Mouse (Mus musculus) thymus, adult 2 months (tissue): Measurements from ENCODE around the gene Vgll4. TPM values are rescaled to one million over a fixed set of nuclear protein-coding genes. Genes with fewer than 3 reads are reported as not detected.

Experiments
- DNase-seq: peaks from one replicate; pipeline ENCODE4 v3.0.0; 2021
- H3K27ac ChIP-seq: fragments of 200-500 bp; 2 replicates; pipeline ENCODE4 v1.5.1; 2012; ENCODE audit warnings: low read length, control low read depth; ENCODE audit not compliant: control insufficient read depth, insufficient read depth
- H3K27me3 ChIP-seq: fragments of 200-500 bp; 2 replicates; pipeline ENCODE4 v1.6.1; 2012; ENCODE audit warnings: mild to moderate bottlenecking, low read length, moderate library complexity, mixed read lengths; ENCODE audit not compliant: control insufficient read depth, insufficient read depth
- H3K36me3 ChIP-seq: fragments of 200-500 bp; 2 replicates; pipeline ENCODE4 v1.6.1; 2012; ENCODE audit warnings: mild to moderate bottlenecking, low read length, moderate library complexity; ENCODE audit not compliant: control insufficient read depth, insufficient read depth
- H3K4me1 ChIP-seq: fragments of 200-500 bp; replicated peaks from 2 replicates; pipeline ENCODE4 v1.6.1; 2012; ENCODE audit warnings: low read length; ENCODE audit not compliant: control insufficient read depth, insufficient read depth
- H3K4me3 ChIP-seq: fragments of 200-500 bp; 2 replicates; pipeline ENCODE4 v1.5.1; 2012; ENCODE audit warnings: mild to moderate bottlenecking, low read length, control low read depth, moderate library complexity; ENCODE audit not compliant: control insufficient read depth, insufficient read depth
- CTCF ChIP-seq: fragments of 200-500 bp; IDR thresholded peaks from 2 replicates; pipeline ENCODE4 v1.5.1; 2012; ENCODE audit warnings: mild to moderate bottlenecking, control low read depth, low read length, moderate library complexity, borderline replicate concordance; ENCODE audit not compliant: control insufficient read depth, poor library complexity, insufficient read depth; ENCODE audit errors: extremely low read depth
- POLR2A ChIP-seq: fragments of 200-500 bp; IDR thresholded peaks from 2 replicates; pipeline ENCODE4 v1.6.1; 2012; ENCODE audit warnings: mild to moderate bottlenecking, low read length, control low read depth, moderate library complexity; ENCODE audit not compliant: control insufficient read depth, poor library complexity, insufficient read depth; ENCODE audit errors: extremely low read depth
- WGBS: fragments of 180-500 bp; shearing (Covaris S2); methylation state at CpG from one replicate; pipeline ENCODE4 v1.1.7; 2018; 5-methylcytosine and 5-hydroxymethylcytosine counted together
- polyA plus RNA-seq: library from polyadenylated mRNA; depleted of rRNA; stranded (reverse); fragments of >200 nt; gene quantifications from 2 replicates; pipeline ENCODE4 v1.2.3, GENCODE M21; 2012

The Vgll4 gene
- polyA plus RNA-seq, 1 experiment = 107 TPM

DNA sequence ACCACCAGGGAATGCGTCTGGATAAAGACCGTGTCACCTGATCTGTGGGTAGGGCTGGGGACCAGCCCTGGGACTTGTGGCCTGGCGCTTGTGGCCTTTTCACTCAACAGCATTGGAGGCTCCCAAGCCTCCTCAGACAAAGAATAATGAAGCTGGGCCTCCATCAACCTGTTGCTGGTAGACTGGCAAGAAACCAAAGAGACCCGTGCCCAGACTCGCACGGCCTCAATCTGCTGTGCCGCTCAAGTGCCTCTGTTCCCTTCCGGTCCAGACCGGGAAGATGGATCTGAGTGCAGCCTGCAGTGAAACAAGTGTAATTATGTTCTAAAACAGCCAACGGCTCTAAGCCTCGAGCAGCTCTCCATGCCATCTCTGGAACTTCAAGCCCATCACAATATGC is 52.7 kb downstream of the Vgll4 start:
- Histone ChIP-seq H3K27ac (no peak overlapping the region), H3K36me3 (no peaks in the 10 kb centered on the region), H3K27me3 (no peaks in the 10 kb centered on the region), H3K4me3 (no peak overlapping the region), H3K4me1 (peaks cover 45% of the 10 kb centered on the region)
- WGBS = 63% methylated on average over 11 of the region's 11 CpGs
- DNase-seq = no peak
- TF ChIP-seq CTCF (no peak), POLR2A (no peak)

- no peak for TF ChIP-seq POLR2A
- TF ChIP-seq CTCF = no peak
- H3K36me3 ChIP-seq = no peaks in the 10 kb centered on the region
- no peaks in the 10 kb centered on the region for H3K27me3 ChIP-seq
- H3K4me3 ChIP-seq = no peak overlapping the region; the same call in 1 of the 2 replicates
- no peak for DNase-seq
- peaks cover 45% of the 10 kb centered on the region for H3K4me1 ChIP-seq
- 12% methylated on average over 5 of the region's 5 CpGs for WGBS
- H3K27ac ChIP-seq = no peak overlapping the region
Measured at GRCm38 (mm10) chr6:114916715-114916992, 53.1 kb downstream of the Vgll4 start.

GRCm38 (mm10) chr6:114915915-114916714 is 53.7 kb downstream of the Vgll4 start:
- Histone ChIP-seq H3K36me3 (no peaks in the 10 kb centered on the region), H3K27me3 (no peaks in the 10 kb centered on the region), H3K4me1 (peaks cover 45% of the 10 kb centered on the region), H3K4me3 (no peak overlapping the region; the same call in 1 of the 2 replicates), H3K27ac (no peak overlapping the region)
- whole genome bisulfite sequencing = 21% methylated on average over 19 of the region's 19 CpGs
- DNase-seq = no peak
- TF ChIP-seq CTCF (no peak), POLR2A (no peak)

- TF ChIP-seq POLR2A = no peak
- no peak for TF ChIP-seq CTCF
- no peak for DNase-seq
- Histone ChIP-seq H3K27ac (no peak overlapping the region), H3K36me3 (no peaks in the 10 kb centered on the region), H3K27me3 (no peaks in the 10 kb centered on the region), H3K4me3 (no peak overlapping the region), H3K4me1 (peaks cover 47% of the 10 kb centered on the region)
- WGBS = 90% methylated on average over 10 of the region's 10 CpGs
Measured at GRCm38 (mm10) chr6:114914041-114914716, 55.6 kb downstream of the Vgll4 start.

DNA sequence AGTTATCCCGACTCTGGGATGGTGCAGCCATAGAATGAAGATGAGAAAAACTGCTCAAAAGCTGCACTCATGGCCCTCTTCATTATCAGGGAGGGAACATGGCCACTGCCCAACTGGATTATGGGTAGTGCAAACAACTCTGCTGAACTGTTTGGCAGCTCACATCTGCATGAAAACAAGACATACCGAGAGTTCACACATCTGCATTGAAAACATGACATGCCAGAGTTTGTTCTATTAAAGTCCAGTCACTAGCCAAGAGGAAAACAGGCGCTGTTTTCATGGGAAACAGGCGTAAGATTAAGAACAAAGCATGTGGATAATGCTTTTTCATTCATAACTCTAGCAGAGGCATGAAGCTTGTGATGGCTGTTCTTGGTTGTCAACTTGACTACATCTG is 56.7 kb downstream of the Vgll4 start:
- peaks cover 37% of the 10 kb centered on the region for H3K4me1 ChIP-seq
- no peak for TF ChIP-seq CTCF
- H3K27me3 ChIP-seq = no peaks in the 10 kb centered on the region
- H3K27ac ChIP-seq = no peak overlapping the region
- WGBS = 82% methylated on average over 4 of the region's 4 CpGs
- no peaks in the 10 kb centered on the region for H3K36me3 ChIP-seq
- no peak for DNase-seq
- no peak overlapping the region for H3K4me3 ChIP-seq

DNA sequence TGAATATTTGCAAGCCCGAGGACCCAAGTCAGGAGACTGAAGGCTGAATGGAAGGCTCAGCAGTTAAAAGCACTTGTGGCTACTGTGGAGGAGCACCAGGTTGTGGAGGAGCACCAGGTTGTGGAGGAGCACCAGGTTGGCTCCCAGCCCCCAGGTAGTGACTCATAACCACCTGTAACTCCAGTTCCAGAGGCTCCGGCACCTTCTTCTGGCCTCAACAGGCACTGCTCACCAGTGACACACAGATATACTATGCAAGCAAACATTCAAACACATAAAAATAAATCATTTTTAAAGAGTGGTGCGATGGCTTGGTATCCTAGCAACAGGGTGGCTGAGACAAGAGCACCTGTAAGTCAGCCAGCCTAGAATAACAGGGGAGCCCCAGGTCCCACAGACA is 58.3 kb downstream of the Vgll4 start:
- TF ChIP-seq CTCF = no peak
- TF ChIP-seq POLR2A = no peak
- Histone ChIP-seq H3K4me1 (peaks cover 28% of the 10 kb centered on the region), H3K27me3 (no peaks in the 10 kb centered on the region), H3K4me3 (no peak overlapping the region), H3K36me3 (no peaks in the 10 kb centered on the region), H3K27ac (no peak overlapping the region)
- DNase-seq = no peak
- WGBS = 80% methylated on average over 3 of the region's 3 CpGs

GRCm38 (mm10) chr6:114909801-114910200 is 60.0 kb downstream of the Vgll4 start:
- Histone ChIP-seq H3K36me3 (no peaks in the 10 kb centered on the region), H3K27me3 (no peaks in the 10 kb centered on the region), H3K4me3 (no peak overlapping the region), H3K27ac (no peak overlapping the region), H3K4me1 (peaks cover 29% of the 10 kb centered on the region)
- no peak for DNase-seq
- 64% methylated on average over 7 of the region's 7 CpGs for WGBS
- TF ChIP-seq POLR2A (no peak), CTCF (no peak)
